Mouse (Mus musculus) CD4-positive, CD25-positive, alpha-beta regulatory T cell, adult 4 months (primary cell): ENCODE measurements around the gene Ptprn2. TPM values are rescaled to one million over a fixed set of nuclear protein-coding genes. Genes with fewer than 3 reads are reported as not detected.

Experiments used
- ATAC-seq: one replicate; pipeline ENCODE4 v1.8.0; 2017
- polyA plus RNA-seq, 2 experiments: library from polyadenylated mRNA; unstranded; fragments of 100-300 nt; shearing (Covaris generic); gene quantifications; one replicate each; pipeline ENCODE4 v1.2.1; 2017

Ptprn2 gene
- polyA plus RNA-seq, 2 experiments from 2014 or later = not detected

GRCm38 (mm10) chr12:117273166-117273565 is 787.6 kb downstream of the Ptprn2 start:
- ATAC-seq = no peak

- no peak for ATAC-seq
Measured at GRCm38 (mm10) chr12:117274576-117274975, 789.1 kb downstream of the Ptprn2 start.

GRCm38 (mm10) chr12:117280790-117281189 is 795.3 kb downstream of the Ptprn2 start:
- no peak for ATAC-seq

GRCm38 (mm10) chr12:117282659-117283058 is 797.1 kb downstream of the Ptprn2 start:
- ATAC-seq = no peak

- no peak for ATAC-seq
Measured at GRCm38 (mm10) chr12:117287456-117287855, 801.9 kb downstream of the Ptprn2 start.

GRCm38 (mm10) chr12:117291943-117292342 is 806.4 kb downstream of the Ptprn2 start:
- ATAC-seq = no peak

- ATAC-seq = no peak
Measured at GRCm38 (mm10) chr12:117296792-117297191, 811.3 kb downstream of the Ptprn2 start.

GRCm38 (mm10) chr12:117299084-117299483 is 813.6 kb downstream of the Ptprn2 start:
- ATAC-seq = no peak

GRCm38 (mm10) chr12:117304751-117305624 is 819.5 kb downstream of the Ptprn2 start:
- no peak for ATAC-seq

- no peak for ATAC-seq
Measured at GRCm38 (mm10) chr12:117305625-117306105, 820.1 kb downstream of the Ptprn2 start.

GRCm38 (mm10) chr12:117312079-117312478 is 826.6 kb downstream of the Ptprn2 start:
- ATAC-seq = no peak

- no peak for ATAC-seq
Measured at GRCm38 (mm10) chr12:117314987-117315386, 829.5 kb downstream of the Ptprn2 start.

GRCm38 (mm10) chr12:117315661-117316060 is 830.1 kb downstream of the Ptprn2 start:
- ATAC-seq = no peak

- no peak for ATAC-seq
Measured at GRCm38 (mm10) chr12:117318229-117318628, 832.7 kb downstream of the Ptprn2 start.

- no peak for ATAC-seq
Measured at GRCm38 (mm10) chr12:117323017-117323416, 837.5 kb downstream of the Ptprn2 start.

Other genes starting within 250 kb of the Ptprn2 start
- 1 to 10 TPM; 1.2 to 2.4 TPM for gene Wdr60, start 222.7 kb upstream of the Ptprn2 start, polyA plus RNA-seq
- gene Gm11027, start 210.3 kb upstream of the Ptprn2 start, polyA plus RNA-seq = not detected
- 10 to 100 TPM; 45.0 to 63.7 TPM for gene Esyt2, start 204.5 kb upstream of the Ptprn2 start, polyA plus RNA-seq
- gene Ncapg2, start 80.3 kb upstream of the Ptprn2 start, polyA plus RNA-seq = 1 to 10 TPM; 7.1 to 8.4 TPM